Mouse (Mus musculus) gastrocnemius, postnatal 25 days (tissue): Measurements from ENCODE around the gene Rnf216. TPM values are rescaled to one million over a fixed set of nuclear protein-coding genes. Genes with fewer than 3 reads are reported as not detected.

Source experiments
- DNase-seq: peaks from one replicate; pipeline ENCODE4 v3.0.0; 2022
- total RNA-seq, 2 experiments: library from RNA; stranded (reverse); gene quantifications; 1 replicate in 1 of 2; 2 replicates in 1 of 2; pipeline ENCODE4 v1.2.3; 2021

Gene Rnf216
- total RNA-seq, 2 experiments from 2014 or later: 14.8 to 16.1 TPM

- no peak for DNase-seq
These were observed 59.4 kb downstream of the Rnf216 start for GRCm38 (mm10) chr5:143053132-143053972.

DNA sequence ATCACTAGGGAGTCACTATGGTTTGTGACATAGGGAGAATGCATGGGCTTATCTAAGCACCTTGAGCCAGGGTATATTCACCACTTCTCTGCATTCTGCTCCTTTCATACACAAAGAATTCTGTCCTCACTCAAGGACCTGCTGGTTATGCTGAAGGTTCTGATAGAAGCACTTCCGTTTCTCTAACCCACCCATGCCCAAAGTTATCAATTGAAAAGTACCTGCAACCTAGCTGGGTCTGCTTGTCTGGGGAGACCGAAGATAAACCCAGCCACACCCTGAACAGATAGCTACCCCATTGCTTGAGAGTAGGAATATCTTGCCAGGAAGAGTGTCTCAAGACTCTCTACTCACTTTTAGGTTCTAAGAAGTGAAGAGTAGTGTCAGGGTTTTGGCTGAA lies 60.1 kb downstream of the Rnf216 start:
- no peak for DNase-seq

DNA sequence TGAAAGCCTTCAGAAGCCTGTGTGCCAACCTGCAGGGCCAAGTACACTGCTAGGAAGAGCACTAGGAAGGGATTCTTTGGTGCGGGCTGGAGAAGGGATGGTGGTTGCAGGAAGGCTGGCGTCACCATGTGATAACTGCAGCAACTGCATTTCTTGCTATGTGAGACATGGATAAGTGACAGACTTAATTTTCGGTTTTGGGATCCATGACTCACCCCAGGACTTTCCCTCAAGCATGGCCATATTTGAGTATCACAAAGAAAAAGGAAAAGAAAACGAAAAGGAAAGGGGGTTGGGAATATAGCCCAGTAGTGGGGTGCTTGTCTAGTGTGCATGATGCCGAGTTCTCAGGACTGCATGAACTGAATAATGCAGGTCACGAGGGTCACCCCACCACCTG lies 60.9 kb downstream of the Rnf216 start:
- no peak for DNase-seq

DNA sequence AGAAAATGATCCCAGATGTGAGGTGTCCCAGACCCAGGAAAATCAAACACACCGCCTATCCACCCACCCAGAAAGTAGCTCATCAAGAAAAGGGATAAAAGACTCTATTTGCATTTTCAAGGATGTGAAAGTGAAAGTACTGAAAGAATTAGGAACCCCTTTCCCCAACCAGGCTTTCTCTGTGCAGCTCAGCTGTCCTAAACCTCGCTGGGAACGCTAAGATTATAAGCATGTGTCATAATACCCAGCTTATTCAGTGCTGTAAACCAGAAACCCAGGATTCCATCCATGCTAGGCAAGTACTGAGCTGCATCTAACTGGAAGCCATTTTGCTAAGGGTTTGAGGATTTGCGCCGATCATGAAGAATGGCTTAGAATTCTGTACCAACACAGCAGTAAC lies 62.5 kb downstream of the Rnf216 start:
- no peak for DNase-seq

DNA sequence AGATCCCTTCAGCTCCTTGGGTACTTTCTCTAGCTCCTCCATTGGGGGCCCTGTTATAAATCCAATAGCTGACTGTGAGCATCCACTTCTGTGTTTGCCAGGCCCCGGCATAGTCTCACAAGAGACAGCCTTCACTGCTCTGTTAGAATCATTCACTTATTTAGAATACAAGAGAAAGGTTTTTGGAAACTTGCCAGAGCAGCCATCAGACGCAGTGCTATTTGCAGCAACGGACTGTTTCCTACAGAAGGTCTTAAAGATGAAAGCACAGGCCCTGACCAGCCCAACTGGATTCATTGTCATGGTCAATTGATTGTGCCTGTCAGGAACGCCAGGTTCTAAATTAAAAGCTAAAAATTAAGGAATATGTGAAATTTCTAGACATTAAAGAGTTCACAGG lies 63.0 kb downstream of the Rnf216 start:
- no peak for DNase-seq

- DNase-seq: no peak
These were observed 63.8 kb downstream of the Rnf216 start for GRCm38 (mm10) chr5:143049013-143049385.

GRCm38 (mm10) chr5:143048232-143049012 lies 64.4 kb downstream of the Rnf216 start:
- no peak for DNase-seq

GRCm38 (mm10) chr5:143047586-143047985 lies 65.2 kb downstream of the Rnf216 start:
- no peak for DNase-seq

- no peak for DNase-seq
These were observed 68.9 kb downstream of the Rnf216 start for GRCm38 (mm10) chr5:143043902-143044301.

DNA sequence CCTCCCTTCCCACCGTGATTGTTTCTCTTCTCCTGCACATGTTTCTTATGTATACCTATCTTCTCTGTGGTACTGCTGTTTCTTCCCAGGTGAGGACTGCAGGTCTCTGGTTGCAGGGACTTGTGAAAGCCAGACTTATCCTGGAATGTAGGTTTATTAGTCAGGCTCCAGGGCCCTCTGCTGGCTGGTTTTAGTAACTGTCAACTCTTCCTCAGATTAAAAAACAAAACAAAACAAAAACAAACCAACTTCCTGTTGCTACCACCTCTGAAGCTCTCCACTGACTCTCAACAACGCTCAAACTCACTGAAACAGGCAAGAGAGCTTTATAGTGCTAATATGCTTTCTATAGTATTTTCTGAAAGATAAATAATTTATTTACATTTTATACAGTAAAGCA lies 69.5 kb downstream of the Rnf216 start:
- no peak for DNase-seq

GRCm38 (mm10) chr5:143038794-143039193 lies 74.0 kb downstream of the Rnf216 start:
- DNase-seq: no peak

DNA sequence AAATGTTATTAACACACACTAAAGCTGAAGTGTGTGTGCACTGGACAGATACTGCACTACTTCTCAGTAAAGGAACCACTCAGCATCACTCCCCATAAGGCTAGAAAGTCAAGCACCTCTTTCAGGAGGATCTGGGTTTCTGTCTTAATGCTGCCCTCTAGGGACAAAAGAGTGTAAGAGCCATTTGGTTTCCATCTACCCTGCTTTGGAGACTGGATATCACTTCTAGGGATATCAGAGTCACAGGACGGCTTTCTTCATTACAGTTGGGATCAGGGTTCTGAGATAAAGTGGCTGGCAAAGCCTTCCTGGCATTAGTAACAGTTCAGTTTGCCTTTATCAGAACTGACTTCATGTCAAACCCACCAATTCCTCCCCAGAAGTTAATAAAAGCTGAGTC lies 75.6 kb downstream of the Rnf216 start:
- no peak for DNase-seq

DNA sequence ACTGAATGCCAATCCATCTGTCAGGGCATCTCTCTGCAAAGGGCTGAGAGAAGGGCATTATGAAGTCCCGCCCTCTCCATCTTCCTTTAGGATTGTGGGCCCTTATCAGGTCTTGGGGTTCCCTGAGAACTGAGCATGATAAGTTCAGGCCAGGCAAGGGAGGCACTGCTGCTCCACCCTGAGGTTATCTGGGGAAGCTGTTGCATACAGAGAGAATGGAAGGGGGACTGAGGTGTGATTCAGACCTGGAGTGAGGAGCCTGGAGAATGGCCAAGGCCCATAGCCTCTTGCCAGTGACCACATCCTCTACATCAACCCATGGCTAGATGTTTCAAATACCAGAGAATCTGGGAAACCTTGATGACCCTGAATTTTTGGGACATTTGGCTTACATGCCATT lies 76.7 kb downstream of the Rnf216 start:
- no peak for DNase-seq

- DNase-seq: no peak
These were observed 77.5 kb downstream of the Rnf216 start for GRCm38 (mm10) chr5:143035271-143035670.

GRCm38 (mm10) chr5:143034108-143034507 lies 78.7 kb downstream of the Rnf216 start:
- no peak for DNase-seq

- DNase-seq: no peak
These were observed 79.5 kb downstream of the Rnf216 start for GRCm38 (mm10) chr5:143033277-143033676.

DNA sequence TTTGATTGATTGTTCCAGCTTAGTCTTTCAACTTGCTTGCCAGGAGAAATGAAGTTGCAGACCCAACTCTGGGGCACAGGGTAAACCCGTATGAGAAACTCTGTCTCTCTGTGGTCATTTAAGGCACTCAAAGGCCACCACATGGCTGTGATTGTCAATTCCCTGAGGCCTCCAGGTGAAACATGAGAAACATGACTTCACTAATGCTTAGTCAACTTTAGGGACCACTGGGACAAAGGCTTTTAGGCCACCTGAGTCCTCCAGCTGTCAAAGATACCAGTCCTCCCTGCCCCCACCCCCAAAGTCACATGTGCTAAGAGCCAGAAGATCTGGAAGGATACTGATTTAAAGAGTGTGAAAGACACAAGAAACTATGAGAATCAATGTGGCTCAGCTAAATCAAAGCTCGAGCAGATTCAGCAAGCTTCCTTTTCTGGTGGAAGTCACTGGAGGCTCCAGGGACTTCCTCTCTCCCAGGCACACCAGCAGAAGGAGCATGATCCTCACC lies 80.1 kb downstream of the Rnf216 start:
- no peak for DNase-seq

GRCm38 (mm10) chr5:143031681-143032080 lies 81.1 kb downstream of the Rnf216 start:
- DNase-seq: no peak

DNA sequence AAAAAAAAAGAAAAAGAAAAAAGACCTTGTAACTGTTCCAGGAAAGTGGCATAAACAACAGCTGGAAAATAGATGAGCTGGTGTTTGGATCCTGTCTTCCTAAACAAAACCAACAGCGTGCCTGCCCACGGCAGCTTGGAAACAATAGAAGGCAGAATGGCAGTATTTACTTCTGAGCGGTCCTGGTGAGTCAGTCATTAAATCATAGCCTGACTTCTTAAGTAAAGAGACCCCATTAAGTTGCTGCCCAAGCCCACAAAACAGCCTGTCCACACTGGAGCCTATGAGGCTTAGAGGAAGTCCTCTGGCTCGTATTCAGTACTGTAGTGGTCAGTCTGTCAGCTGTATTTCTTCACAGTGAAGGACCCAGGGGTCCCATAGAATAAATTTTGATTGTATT lies 81.6 kb downstream of the Rnf216 start:
- DNase-seq: no peak

- DNase-seq: no peak
These were observed 88.9 kb downstream of the Rnf216 start for GRCm38 (mm10) chr5:143023887-143024286.

DNA sequence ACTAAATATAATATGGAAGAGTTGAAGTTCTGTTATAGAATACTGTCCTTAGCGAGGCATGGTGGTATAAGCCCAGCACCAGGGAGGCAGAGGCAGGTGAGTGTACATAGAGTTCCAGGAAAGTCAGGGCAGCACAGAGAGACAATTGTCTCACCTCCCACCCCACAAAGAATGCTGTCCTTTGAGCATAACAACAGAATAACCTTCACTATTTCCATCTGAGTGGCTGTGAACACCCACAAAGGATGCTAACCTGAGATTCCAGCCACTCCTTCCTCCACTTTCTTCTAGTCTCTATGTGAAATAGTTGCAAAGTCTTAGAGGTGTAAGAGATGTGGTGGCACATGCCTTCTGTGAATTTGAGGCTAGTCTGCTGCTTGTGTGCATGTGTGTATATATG lies 89.8 kb downstream of the Rnf216 start:
- DNase-seq: no peak

DNA sequence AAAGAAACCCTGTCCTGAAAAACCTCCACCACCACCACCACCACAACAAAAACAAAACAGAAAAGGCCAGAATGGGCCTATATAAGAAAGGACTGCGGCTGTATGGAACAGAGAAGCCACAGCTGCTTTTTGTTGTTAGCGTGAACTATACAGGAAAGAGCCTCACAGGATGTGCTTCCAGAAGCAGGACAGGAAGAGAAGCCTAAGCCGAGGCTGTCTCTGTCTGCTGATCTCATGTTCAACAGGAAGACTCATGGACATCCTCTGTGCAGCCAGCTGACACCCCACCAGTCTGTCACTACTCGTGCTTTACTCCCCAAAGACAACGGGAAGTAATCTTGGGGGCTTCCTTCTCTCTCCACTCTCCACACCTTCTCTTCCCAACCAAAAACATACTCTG lies 95.4 kb downstream of the Rnf216 start:
- DNase-seq: no peak

DNA sequence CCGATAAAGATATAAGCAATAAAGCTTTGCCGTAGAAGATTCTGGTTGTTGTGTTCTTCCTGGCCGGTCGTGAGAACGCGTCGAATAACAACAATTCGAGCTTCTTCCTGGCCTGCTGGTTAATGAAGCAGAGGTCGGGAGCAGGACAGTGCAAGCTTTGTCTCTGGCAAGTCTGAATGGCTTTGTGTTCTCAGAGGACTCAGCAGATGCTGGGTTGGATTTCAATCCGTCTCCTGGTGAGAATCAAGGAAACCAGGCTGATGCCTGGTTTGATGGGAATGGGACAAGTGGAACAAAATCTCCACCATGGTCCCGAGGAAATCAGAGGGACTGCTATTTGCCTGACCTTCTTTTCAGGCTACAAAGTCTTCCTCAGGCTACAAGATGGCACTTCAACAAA lies 103.4 kb downstream of the Rnf216 start:
- DNase-seq: no peak
